Mouse (Mus musculus) cerebellum, adult 9-10 months (tissue): ENCODE data around the gene Zfp870.
A peak's percentile ranks its signal among the peaks of the same experiment; 100 is the strongest.
"Not testable (repeated sequence)": the region's sequence is repeated elsewhere in the genome, so short reads cannot be mapped to it uniquely, and the experiment has no call there.

Source experiments
- DNase-seq: peaks from one replicate; pipeline ENCODE4 v3.0.0; 2022

Gene Zfp870

DNA sequence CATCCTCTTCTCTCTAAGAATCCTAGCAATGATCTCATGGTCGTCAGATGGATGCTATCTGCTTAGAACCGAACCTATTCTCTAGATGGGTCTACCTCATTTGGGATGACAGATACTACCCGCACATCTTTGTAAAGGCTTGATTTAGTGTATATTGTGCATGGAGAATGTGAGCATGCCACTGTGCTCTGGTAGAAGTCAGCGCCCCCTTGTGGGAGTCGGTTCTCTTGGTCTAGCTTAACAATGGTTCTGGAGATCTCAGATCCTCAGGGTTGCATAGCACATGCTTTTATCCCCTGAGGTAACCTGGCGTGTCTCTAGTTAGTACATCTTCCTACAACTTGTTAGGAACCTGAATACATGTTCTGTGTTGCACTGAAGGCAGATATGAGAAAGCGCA, 24.2 kb downstream of the Zfp870 start:
- DNase-seq, result not testable (repeated sequence)

DNA sequence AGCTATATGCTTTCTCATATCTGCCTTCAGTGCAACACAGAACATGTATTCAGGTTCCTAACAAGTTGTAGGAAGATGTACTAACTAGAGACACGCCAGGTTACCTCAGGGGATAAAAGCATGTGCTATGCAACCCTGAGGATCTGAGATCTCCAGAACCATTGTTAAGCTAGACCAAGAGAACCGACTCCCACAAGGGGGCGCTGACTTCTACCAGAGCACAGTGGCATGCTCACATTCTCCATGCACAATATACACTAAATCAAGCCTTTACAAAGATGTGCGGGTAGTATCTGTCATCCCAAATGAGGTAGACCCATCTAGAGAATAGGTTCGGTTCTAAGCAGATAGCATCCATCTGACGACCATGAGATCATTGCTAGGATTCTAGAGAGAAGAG, 34.7 kb downstream of the Zfp870 start:
- not testable (repeated sequence) for DNase-seq

DNA sequence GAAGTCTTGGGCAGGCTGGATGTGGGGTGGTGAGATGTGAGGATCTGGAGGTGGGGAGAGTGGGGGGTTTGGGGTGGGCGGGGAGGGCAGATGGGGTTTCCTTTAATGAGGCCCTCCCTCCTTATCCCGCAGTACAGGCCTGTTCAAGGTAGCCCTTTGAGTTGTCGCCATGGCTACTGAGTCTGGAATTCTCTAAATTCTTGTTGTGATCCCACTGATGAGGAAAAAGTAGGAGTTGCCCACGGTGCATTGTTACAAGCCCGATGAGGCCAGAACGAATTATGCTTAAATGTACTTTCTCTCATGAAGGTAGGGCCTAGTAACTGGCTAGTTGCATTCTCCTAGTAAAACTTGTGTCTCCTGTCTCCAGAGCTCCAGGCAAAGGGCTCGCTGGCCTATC, 39.9 kb downstream of the Zfp870 start:
- no peak for DNase-seq

DNA sequence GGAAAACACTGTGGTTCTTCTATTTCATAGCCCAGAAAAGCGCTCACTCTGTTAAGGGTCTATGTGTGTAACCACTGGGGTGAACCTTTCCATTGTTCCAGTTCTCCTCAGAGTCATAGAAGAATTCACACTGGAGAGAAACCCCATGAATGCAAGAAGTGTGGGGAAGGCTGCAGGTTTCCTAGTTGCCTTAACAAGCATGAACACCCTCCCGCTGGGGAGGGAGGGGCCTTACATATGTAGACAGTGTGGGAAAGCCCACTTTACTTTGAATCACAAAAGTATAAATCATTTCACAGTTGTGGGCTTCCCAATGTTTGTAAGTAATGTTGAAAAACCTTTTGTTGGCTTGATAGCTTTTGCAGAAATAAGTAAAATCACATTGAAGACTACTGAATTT, 50.1 kb downstream of the Zfp870 start:
- no peak for DNase-seq

DNA sequence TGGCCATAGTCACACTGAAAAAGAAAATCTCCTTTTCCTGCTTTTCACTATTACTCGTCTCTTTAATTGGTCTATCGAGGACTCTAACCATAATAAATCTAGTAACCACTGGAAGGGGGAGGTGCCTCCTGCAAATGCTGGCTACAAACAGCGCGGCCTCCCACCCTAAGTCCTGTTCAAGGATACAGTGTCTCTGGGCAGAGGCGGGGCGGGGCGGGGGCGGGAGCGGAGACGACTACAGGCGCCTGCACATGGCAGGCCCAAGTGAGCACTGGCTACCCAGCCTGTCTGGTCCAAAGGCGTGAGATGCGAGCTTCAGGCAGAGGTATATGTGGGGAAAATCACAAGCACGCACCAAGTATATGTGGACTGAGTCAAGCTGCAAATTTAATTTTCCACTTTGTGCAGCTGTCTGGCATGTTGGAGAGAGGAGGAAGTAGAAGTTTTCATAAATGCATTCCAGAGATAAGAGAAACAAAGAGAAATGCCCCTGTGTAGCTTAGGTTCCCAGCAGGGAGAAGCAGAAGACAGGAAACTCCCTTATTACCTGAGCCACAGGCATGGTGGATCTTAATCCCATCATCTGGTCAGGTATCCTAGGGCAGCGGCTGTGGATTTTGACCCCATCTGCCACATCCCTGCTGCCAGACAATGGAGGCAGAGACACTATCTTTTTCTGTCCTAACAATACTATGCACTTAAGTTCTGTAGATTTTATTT, 52.2 kb downstream of the Zfp870 start:
- DNase-seq, result no peak

DNA sequence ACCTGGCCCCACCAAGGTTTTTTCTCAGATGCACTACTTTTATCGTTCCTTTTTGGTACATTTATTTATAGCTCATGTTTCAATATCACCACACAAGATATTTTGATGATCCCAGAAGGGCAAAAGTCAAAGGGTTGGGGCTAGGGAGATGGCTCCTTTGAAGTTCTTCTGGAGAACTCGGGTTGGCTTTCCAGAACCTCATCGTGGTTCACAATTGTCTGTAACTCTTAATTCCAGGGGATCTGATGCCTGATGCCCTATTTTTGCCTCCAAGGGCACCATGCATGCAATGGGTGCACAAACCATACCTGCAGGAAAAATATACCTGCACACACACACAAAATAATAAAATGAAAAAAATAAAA, 61.0 kb downstream of the Zfp870 start:
- no peak for DNase-seq

DNA sequence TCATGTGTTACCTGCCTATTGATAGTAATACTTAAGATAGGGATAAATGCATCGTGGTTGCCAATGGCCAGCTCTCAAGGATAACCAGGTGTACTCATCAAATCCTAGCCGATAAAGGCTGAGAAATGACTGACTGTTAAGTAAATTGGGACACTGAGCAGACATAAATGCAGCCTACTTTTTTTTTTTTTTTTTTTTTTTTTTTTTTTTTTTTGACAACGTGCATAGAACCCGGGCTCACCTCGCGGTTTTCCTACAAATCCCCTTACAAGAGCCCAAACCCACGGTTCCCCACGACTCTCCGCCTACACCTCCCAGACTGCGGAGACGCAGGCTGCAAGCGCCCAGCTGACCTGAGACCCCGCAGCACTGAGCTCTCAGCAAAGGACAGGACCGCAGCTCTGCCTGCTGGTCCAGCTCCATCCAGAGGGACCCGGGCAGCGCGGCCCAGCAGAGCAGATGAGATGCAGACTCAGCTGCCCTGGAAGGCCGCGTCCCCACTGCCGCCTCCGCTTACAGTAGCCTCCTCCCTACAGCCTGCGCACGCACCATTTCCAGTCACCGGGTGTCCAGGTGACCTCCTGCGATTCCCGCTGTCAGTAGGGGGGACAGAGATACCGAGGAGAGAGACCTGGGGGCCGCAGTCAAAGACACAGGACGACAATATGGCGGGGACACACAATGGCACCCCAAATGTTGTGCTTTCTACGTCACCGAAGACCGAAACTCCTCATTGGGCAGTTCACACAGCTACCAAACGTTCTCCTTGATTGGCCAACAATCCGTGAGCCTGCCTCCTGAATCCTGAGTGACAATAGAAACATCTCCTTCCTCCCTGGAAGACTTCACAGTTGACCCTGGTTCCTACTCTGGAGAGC, 61.7 kb downstream of the Zfp870 start, which contains the start of gene Zfp799:
TSS of gene Zfp799 (minus strand) at position 722 of the 878 bp plus-strand sequence.
- DNase-seq, result peak; percentile 87
